Comparison of ENCODE assay signal across 8 mouse cellular contexts in genomic region chr14:27038783-27039182, GRCm38 (mm10). TPM values are rescaled to one million over a fixed set of nuclear protein-coding genes. Genes with fewer than 3 reads are reported as not detected.
A peak's percentile ranks its signal among the peaks of the same experiment; 100 is the strongest.
DNase-seq lines count a peak whose midpoint lies in the region; ATAC-seq lines count a peak whose summit lies in the region.

Gene Il17rd, plus strand, starts transcription at chr14:27038941.

- H3K36me3 ChIP-seq in intestine, embryonic 16.5 days (ENCODE audit: control insufficient read depth, insufficient read depth, low read length), result no peaks in the 10 kb centered on the region
- H3K36me3 ChIP-seq in midbrain, embryonic 10.5 days, result no peaks in the 10 kb centered on the region

- no peaks in the 10 kb centered on the region for H3K9me3 ChIP-seq in intestine, embryonic 16.5 days (ENCODE audit: control insufficient read depth, low read length)
- no peaks in the 10 kb centered on the region for H3K9me3 ChIP-seq in midbrain, embryonic 10.5 days (replicated peaks)

- H3K27me3 ChIP-seq in intestine, embryonic 16.5 days (replicated peaks; ENCODE audit: control insufficient read depth, insufficient read depth, low read length), result no peaks in the 10 kb centered on the region
- H3K27me3 ChIP-seq in midbrain, embryonic 10.5 days (ENCODE audit: low read depth, poor library complexity, severe bottlenecking), result peaks cover 49% of the 10 kb centered on the region

- DNase-seq in adrenal gland, adult 18-20 months (ENCODE audit: low spot score in 2 of 2), result peak; percentile 87 to 92
- DNase-seq in embryo, embryonic 11 days, result peak; percentile 93
- DNase-seq in gastrocnemius, postnatal 4 days (ENCODE audit: low spot score in 2 of 2), result peak; percentile 82 to 89
- DNase-seq in left cerebral cortex, postnatal 25 days (ENCODE audit: low spot score in 2 of 2), result peak; percentile 82 to 88
- DNase-seq in midbrain, embryonic 10.5 days (ENCODE audit: low spot score), result peak; percentile 91
- DNase-seq in right cerebral cortex, postnatal 36 days (ENCODE audit: low spot score in 2 of 2), result peak; percentile 74 to 81
- peak; percentile 89 to 90 for DNase-seq in urinary bladder, postnatal 4 days (ENCODE audit: low spot score in 2 of 2)

- peak; percentile 95 for ATAC-seq in intestine, embryonic 16.5 days

- H3K27ac ChIP-seq in intestine, embryonic 16.5 days (ENCODE audit: low read length), result peak within 1 kb of the TSS; percentile 72
- peak within 1 kb of the TSS; percentile 94 for H3K27ac ChIP-seq in midbrain, embryonic 10.5 days (replicated peaks)

- H3K4me3 ChIP-seq in intestine, embryonic 16.5 days (ENCODE audit: low read length), result peak within 1 kb of the TSS; percentile 96
- H3K4me3 ChIP-seq in midbrain, embryonic 10.5 days, result peak within 1 kb of the TSS; percentile 92

- under 1% methylated on average over 29 of the region's 29 CpGs for WGBS in intestine, embryonic 16.5 days
- under 1% methylated on average over 29 of the region's 29 CpGs for WGBS in midbrain, embryonic 10.5 days

- intact Hi-C loops in left cerebral cortex, postnatal 25 days (cut with DNase I), result loop anchor here (10.0 kb wide), 1 partner anchor 376 kb away; no protein-coding TSS in a partner anchor

- H3K4me1 ChIP-seq in intestine, embryonic 16.5 days (ENCODE audit: control insufficient read depth, insufficient read depth, low read length), result peaks cover 14% of the 10 kb centered on the region
- peaks cover 48% of the 10 kb centered on the region for H3K4me1 ChIP-seq in midbrain, embryonic 10.5 days

- H3K9ac ChIP-seq in intestine, embryonic 16.5 days (ENCODE audit: low read depth, low read length), result peak within 1 kb of the TSS; percentile 85

- H3K4me2 ChIP-seq in intestine, embryonic 16.5 days (ENCODE audit: low read depth, low read length), result peak within 1 kb of the TSS; percentile 95

RNA-seq across cellular contexts. Expression of gene Il17rd, which starts in this region (rescaled TPM):
- 1 to 10 TPM; 2.9 to 3.7 TPM for total RNA-seq in adrenal gland, adult 18-20 months (2021)
- 10 to 100 TPM; 11.9 to 12.6 TPM for total RNA-seq in gastrocnemius, postnatal 4 days (2021)
- 1.4 and 1.5 TPM in 2 replicates for polyA plus RNA-seq in intestine, embryonic 16.5 days (2015; fragmentation: Nextera tagmentation; extraction: Ambion mirVana)
- total RNA-seq in left cerebral cortex, postnatal 25 days (2021), result 1 to 10 TPM; 2.7 to 2.8 TPM
- 6.4 and 7.6 TPM in 2 replicates for polyA plus RNA-seq in midbrain, embryonic 10.5 days (2016; fragmentation: Nextera tagmentation; extraction: Ambion mirVana)

Comparison
In these comparisons a context has a peak if more than half of its experiments do, and no peak if none do; other contexts are left out.
1. Peak in every context shown above with its lines: DNase-seq, ATAC-seq, H3K4me3 ChIP-seq and H3K27ac ChIP-seq.